Mouse (Mus musculus): Measurements from ENCODE around the gene Asphd2.

The Asphd2 gene

GRCm38 (mm10) chr5:112391002-112391401 is 3.7 kb downstream of the Asphd2 start:
- peak; percentile 50 for DNase-seq (ENCODE audit: low read depth, low spot score)

GRCm38 (mm10) chr5:112389352-112389751 is 5.3 kb downstream of the Asphd2 start:
- no peak for DNase-seq (ENCODE audit: low read depth, low spot score)

- DNase-seq (ENCODE audit: low read depth, low spot score), result peak; percentile 91
Observed at GRCm38 (mm10) chr5:112385973-112386372, 8.7 kb downstream of the Asphd2 start.

GRCm38 (mm10) chr5:112384805-112385472 is 9.7 kb downstream of the Asphd2 start:
- no peak for DNase-seq (ENCODE audit: low read depth, low spot score)

- no peak for DNase-seq (ENCODE audit: low read depth, low spot score)
Observed at GRCm38 (mm10) chr5:112382641-112383330, 11.9 kb downstream of the Asphd2 start.

- no peak for DNase-seq (ENCODE audit: low read depth, low spot score)
Observed at GRCm38 (mm10) chr5:112382042-112382441, 12.6 kb downstream of the Asphd2 start.

- no peak for DNase-seq (ENCODE audit: low read depth, low spot score)
Observed at GRCm38 (mm10) chr5:112381154-112381553, 13.5 kb downstream of the Asphd2 start.

- no peak for DNase-seq (ENCODE audit: low read depth, low spot score)
Observed at GRCm38 (mm10) chr5:112378716-112379115, 15.9 kb downstream of the Asphd2 start.

- no peak for DNase-seq (ENCODE audit: low read depth, low spot score)
Observed at GRCm38 (mm10) chr5:112377380-112377779, 17.3 kb downstream of the Asphd2 start.

GRCm38 (mm10) chr5:112376111-112376510 is 18.6 kb downstream of the Asphd2 start:
- no peak for DNase-seq (ENCODE audit: low read depth, low spot score)

GRCm38 (mm10) chr5:112371933-112372332 is 22.7 kb downstream of the Asphd2 start:
- DNase-seq (ENCODE audit: low read depth, low spot score), result no peak

GRCm38 (mm10) chr5:112370236-112370813 is 24.3 kb downstream of the Asphd2 start:
- no peak for DNase-seq (ENCODE audit: low read depth, low spot score)

- DNase-seq (ENCODE audit: low read depth, low spot score), result no peak
Observed at GRCm38 (mm10) chr5:112369326-112369725, 25.3 kb downstream of the Asphd2 start.

GRCm38 (mm10) chr5:112368666-112369065 is 26.0 kb downstream of the Asphd2 start:
- DNase-seq (ENCODE audit: low read depth, low spot score), result no peak

- DNase-seq (ENCODE audit: low read depth, low spot score), result no peak
Observed at GRCm38 (mm10) chr5:112367929-112368328, 26.7 kb downstream of the Asphd2 start.

- DNase-seq (ENCODE audit: low read depth, low spot score), result no peak
Observed at GRCm38 (mm10) chr5:112367338-112367737, 27.3 kb downstream of the Asphd2 start.

GRCm38 (mm10) chr5:112366879-112367278 is 27.8 kb downstream of the Asphd2 start:
- DNase-seq (ENCODE audit: low read depth, low spot score), result no peak

GRCm38 (mm10) chr5:112364184-112364797 is 30.4 kb downstream of the Asphd2 start:
- DNase-seq (ENCODE audit: low read depth, low spot score), result no peak

GRCm38 (mm10) chr5:112360077-112360476 is 34.6 kb downstream of the Asphd2 start:
- DNase-seq (ENCODE audit: low read depth, low spot score), result no peak

GRCm38 (mm10) chr5:112359520-112359919 is 35.1 kb downstream of the Asphd2 start:
- no peak for DNase-seq (ENCODE audit: low read depth, low spot score)

- DNase-seq (ENCODE audit: low read depth, low spot score), result no peak
Observed at GRCm38 (mm10) chr5:112356322-112356721, 38.3 kb downstream of the Asphd2 start.

- peak; percentile 41 for DNase-seq (ENCODE audit: low read depth, low spot score)
Observed at GRCm38 (mm10) chr5:112355910-112356309, 38.8 kb downstream of the Asphd2 start, which contains the start of gene Gm6583. TSS of gene Gm6583 (minus strand) at chr5:112356033.
